Mouse (Mus musculus) liver, embryonic 11.5 days (tissue): ENCODE measurements around the gene Bcr. TPM values are rescaled to one million over a fixed set of nuclear protein-coding genes. Genes with fewer than 3 reads are reported as not detected.
A peak's percentile ranks its signal among the peaks of the same experiment; 100 is the strongest.

Experiments used
- ATAC-seq: fragments of 200-750 bp; cut with Nextera tagmentation; replicated peaks from 2 replicates; pipeline ENCODE4 v1.8.0; 2017; ENCODE audit warnings: moderate number of reproducible peaks, mild to moderate bottlenecking, moderate TSS enrichment, moderate library complexity; ENCODE audit not compliant: low FRiP score
- DNase-seq: peaks from one replicate; pipeline ENCODE4 v3.0.0-alpha.2; 2017; ENCODE audit warnings: low spot score
- H3K27ac ChIP-seq: fragments of 300-500 bp; sonication (generic); 2 replicates; pipeline ENCODE4 v1.5.1; 2014; ENCODE audit warnings: mild to moderate bottlenecking, low read depth, low read length, control low read depth
- H3K27me3 ChIP-seq: fragments of 300-500 bp; sonication (generic); replicated peaks from 2 replicates; pipeline ENCODE4 v1.6.1; 2014; ENCODE audit warnings: low read length, mixed read lengths; ENCODE audit not compliant: control insufficient read depth, insufficient read depth
- H3K36me3 ChIP-seq: fragments of 300-500 bp; sonication (generic); 2 replicates; pipeline ENCODE4 v1.6.1; 2014; ENCODE audit warnings: mild to moderate bottlenecking, low read length, moderate library complexity, mixed read lengths; ENCODE audit not compliant: control insufficient read depth, insufficient read depth
- H3K4me1 ChIP-seq: fragments of 300-500 bp; sonication (generic); replicated peaks from 2 replicates; pipeline ENCODE4 v1.6.1; 2014; ENCODE audit warnings: low read length, mixed read lengths; ENCODE audit not compliant: control insufficient read depth, insufficient read depth
- H3K4me2 ChIP-seq: fragments of 300-500 bp; sonication (generic); 2 replicates; pipeline ENCODE4 v1.6.1; 2014; ENCODE audit warnings: mild to moderate bottlenecking, control low read depth, moderate library complexity
- H3K4me3 ChIP-seq: fragments of 300-500 bp; sonication (generic); 2 replicates; pipeline ENCODE4 v1.5.1; 2014; ENCODE audit warnings: low read depth, low read length, control low read depth
- H3K9ac ChIP-seq: fragments of 300-500 bp; sonication (generic); 2 replicates; pipeline ENCODE4 v1.6.1; 2014; ENCODE audit warnings: low read depth, low read length, control low read depth
- H3K9me3 ChIP-seq: fragments of 300-500 bp; sonication (generic); 2 replicates; pipeline ENCODE4 v1.6.1; 2016; ENCODE audit warnings: low read length, inconsistent platforms, mixed read lengths; ENCODE audit not compliant: control insufficient read depth
- WGBS: fragments of 180-500 bp; shearing (Covaris S2); extraction: QIAGEN DNeasy Blood & Tissue Kit; methylation state at CpG from one replicate; pipeline ENCODE4 v1.1.7; 2014; 5-methylcytosine and 5-hydroxymethylcytosine counted together
- polyA plus RNA-seq: library from polyadenylated mRNA; unstranded; fragments of >200 nt; fragmentation: Nextera tagmentation; extraction: Ambion mirVana; gene quantifications from 2 replicates; pipeline ENCODE4 v1.2.1, GENCODE M21; 2014

Bcr gene
- polyA plus RNA-seq, 1 experiment from 2014 or later: 6.8 TPM

DNA sequence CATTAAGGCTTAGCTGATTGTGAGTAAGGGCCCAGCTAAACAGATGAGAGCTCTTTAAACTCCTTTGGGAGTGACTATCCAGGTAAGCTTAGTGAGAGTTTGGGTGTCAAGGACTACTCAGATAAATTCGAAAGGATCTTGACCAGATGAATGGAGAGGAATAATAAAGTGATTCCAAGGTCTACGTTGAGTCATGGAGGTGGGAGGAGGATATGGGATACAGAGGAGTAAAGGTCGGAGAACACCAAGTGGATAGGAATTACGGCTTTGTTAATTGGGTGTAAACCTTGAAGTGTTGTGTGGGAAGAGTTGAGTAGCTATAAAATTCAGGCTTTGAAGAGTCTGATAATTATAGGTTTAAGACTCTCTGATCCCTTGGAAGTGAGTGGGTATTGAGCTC lies 145.8 kb downstream of the Bcr start:
- Histone ChIP-seq H3K27ac (no peak overlapping the region), H3K9ac (no peak overlapping the region), H3K4me1 (no peaks in the 10 kb centered on the region), H3K9me3 (no peaks in the 10 kb centered on the region), H3K36me3 (no peaks in the 10 kb centered on the region), H3K4me3 (no peak overlapping the region), H3K4me2 (no peak overlapping the region), H3K27me3 (no peaks in the 10 kb centered on the region)
- 73% methylated on average over 4 of the region's 4 CpGs for WGBS
- no peak for ATAC-seq
- DNase-seq: no peak

DNA sequence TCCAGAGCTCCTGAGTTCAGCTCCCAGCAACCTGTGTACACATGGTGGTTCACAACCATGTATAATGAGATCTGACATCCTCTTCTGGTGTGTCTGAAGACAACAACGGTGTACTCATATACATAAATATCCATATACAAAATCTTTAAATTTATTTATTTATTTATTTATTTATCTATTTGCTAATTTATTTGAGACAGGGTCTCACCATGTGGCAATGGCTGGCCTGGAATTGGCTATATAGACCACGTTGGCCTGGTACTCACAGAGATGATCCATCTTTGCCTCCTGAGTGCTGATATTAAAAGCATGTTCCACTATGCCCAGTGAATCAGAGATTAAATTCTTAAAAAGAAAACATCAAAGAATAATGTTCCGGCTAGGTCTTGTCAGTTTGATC lies 150.4 kb downstream of the Bcr start:
- Histone ChIP-seq H3K9me3 (no peaks in the 10 kb centered on the region), H3K27me3 (no peaks in the 10 kb centered on the region), H3K36me3 (no peaks in the 10 kb centered on the region), H3K9ac (no peak overlapping the region), H3K4me2 (no peak overlapping the region), H3K27ac (no peak overlapping the region), H3K4me3 (no peak overlapping the region), H3K4me1 (peaks cover 6% of the 10 kb centered on the region)
- 86% methylated on average over 3 of the region's 3 CpGs for WGBS
- ATAC-seq (no peak), DNase-seq (no peak)

DNA sequence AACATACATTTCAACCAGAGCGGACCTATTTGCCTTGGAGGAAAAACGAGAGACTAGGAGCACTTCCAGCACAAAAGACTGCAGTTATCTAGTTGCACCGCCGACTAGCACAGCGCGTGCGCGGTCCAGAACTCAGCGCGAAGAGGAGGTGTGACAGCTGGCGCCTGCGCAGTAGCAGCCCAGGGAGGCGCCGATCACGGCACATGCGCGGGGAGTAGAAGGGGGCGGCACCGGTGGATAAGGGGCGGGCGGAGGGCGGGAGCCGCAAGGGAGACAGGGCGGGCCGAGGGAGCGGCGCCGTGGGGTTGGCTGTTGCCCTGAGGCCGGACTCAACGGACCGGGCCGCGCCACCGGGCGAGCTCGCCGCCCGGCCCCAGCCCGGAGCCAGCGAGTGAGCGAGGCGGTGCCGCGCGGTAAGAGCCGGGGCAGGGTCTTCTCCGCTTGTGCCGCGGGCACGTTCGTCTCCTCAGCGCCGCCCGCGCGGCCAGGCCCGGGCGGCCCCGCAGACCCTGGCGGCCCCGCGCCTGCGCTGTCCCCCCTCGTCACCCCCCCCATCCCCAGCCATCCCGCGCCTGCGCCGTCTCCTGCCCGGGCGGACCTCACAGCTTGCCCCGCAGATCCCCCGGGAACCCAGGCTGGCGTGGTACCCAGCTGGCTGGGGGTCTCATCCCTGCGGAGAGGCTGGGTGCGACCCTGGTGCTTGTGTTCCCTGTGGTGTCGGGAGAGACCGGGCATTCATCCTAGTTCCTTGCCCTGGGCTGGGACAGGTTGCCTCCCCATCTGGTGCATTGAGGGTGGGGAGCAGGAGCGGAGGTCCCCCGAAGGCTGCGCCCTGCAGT lies 151.6 kb downstream of the Bcr start, which contains the start of gene Specc1l:
TSS of gene Specc1l (plus strand) at position 267 of the 839 bp plus-strand sequence.
- DNase-seq (peak; percentile 96), ATAC-seq (peak; percentile 99)
- Histone ChIP-seq H3K27ac (peak within 1 kb of the TSS; percentile 97), H3K9me3 (no peaks in the 10 kb centered on the region), H3K4me3 (peak within 1 kb of the TSS; percentile 85), H3K36me3 (no peaks in the 10 kb centered on the region), H3K4me1 (peaks cover 6% of the 10 kb centered on the region), H3K4me2 (peak within 1 kb of the TSS; percentile 93), H3K9ac (peak within 1 kb of the TSS; percentile 91), H3K27me3 (no peaks in the 10 kb centered on the region)
- 1% methylated on average over 62 of the region's 80 CpGs for WGBS

DNA sequence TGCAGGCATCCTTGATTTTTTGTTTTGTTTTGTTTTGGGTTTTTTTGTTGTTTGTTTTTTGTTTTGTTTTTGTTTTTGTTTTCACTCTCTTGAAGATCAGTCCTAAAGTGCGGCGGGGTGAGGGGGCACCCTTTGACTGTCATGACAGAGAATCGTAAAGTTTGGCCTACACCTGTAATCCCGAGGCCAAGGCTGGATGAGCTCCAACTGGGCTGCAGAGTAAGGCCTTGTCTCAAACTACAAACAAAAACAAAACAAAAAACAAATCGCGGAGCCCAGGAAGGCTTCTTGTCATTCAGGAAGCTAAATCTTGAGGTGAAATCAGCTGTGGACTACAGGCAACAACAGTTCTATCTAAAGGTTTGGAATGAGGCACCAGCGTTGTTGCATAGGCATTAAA lies 152.6 kb downstream of the Bcr start:
- 60% methylated on average over 7 of the region's 7 CpGs for WGBS

GRCm38 (mm10) chr10:75220722-75221121 lies 160.3 kb downstream of the Bcr start:
- 89% methylated on average over 3 of the region's 3 CpGs for WGBS
- H3K4me1 ChIP-seq: peaks cover 5% of the 10 kb centered on the region; the same call in 1 of the 2 replicates
- H3K9me3 ChIP-seq: no peaks in the 10 kb centered on the region
- no peaks in the 10 kb centered on the region for H3K36me3 ChIP-seq
- no peak overlapping the region for H3K9ac ChIP-seq
- DNase-seq (no peak), ATAC-seq (no peak)
- no peaks in the 10 kb centered on the region for H3K27me3 ChIP-seq
- H3K27ac ChIP-seq: no peak overlapping the region
- H3K4me3 ChIP-seq: no peak overlapping the region
- no peak overlapping the region for H3K4me2 ChIP-seq

More for the DNA sequence above, 152.6 kb downstream of the Bcr start:
- no peak overlapping the region for H3K9ac ChIP-seq
- H3K9me3 ChIP-seq: no peaks in the 10 kb centered on the region
- H3K4me1 ChIP-seq: peaks cover 6% of the 10 kb centered on the region
- no peaks in the 10 kb centered on the region for H3K27me3 ChIP-seq
- no peaks in the 10 kb centered on the region for H3K36me3 ChIP-seq
- peak overlapping the region; percentile 93 for H3K4me2 ChIP-seq
- ATAC-seq (no peak), DNase-seq (no peak)
- H3K27ac ChIP-seq: no peak overlapping the region
- H3K4me3 ChIP-seq: peak overlapping the region; percentile 85

- Histone ChIP-seq H3K27me3 (no peaks in the 10 kb centered on the region), H3K36me3 (no peaks in the 10 kb centered on the region), H3K4me3 (no peak overlapping the region), H3K27ac (no peak overlapping the region), H3K4me1 (peaks cover 5% of the 10 kb centered on the region; the same call in 1 of the 2 replicates), H3K9me3 (no peaks in the 10 kb centered on the region), H3K9ac (no peak overlapping the region), H3K4me2 (no peak overlapping the region)
- DNase-seq (no peak), ATAC-seq (no peak)
- WGBS: 61% methylated on average over 4 of the region's 4 CpGs
Measured at GRCm38 (mm10) chr10:75221936-75222610, 161.7 kb downstream of the Bcr start.

DNA sequence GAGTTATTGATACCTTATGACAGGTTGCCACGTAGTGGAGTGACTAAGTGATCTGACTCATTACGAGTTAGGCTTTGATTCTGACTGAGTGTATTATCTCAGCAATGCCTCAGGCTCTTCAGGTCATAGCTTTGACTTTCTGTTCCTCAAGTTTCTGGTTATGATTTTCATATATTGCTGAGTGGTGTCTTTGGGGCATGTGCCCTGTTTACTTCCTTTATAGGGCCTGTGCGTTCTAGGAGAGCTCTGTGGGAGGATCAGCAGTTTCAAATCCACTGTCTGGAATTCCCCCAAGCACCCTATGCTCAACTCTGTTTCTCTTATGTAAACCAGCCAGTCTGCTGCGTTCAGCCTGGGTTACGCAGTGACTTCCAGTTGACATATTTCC lies 162.2 kb downstream of the Bcr start:
- Histone ChIP-seq H3K4me2 (no peak overlapping the region), H3K27me3 (no peaks in the 10 kb centered on the region), H3K4me3 (no peak overlapping the region), H3K27ac (no peak overlapping the region), H3K36me3 (no peaks in the 10 kb centered on the region), H3K9me3 (no peaks in the 10 kb centered on the region), H3K4me1 (peaks cover 5% of the 10 kb centered on the region; the same call in 1 of the 2 replicates), H3K9ac (no peak overlapping the region)
- ATAC-seq (no peak), DNase-seq (no peak)
- WGBS: 72% methylated on average over 5 of the region's 5 CpGs

DNA sequence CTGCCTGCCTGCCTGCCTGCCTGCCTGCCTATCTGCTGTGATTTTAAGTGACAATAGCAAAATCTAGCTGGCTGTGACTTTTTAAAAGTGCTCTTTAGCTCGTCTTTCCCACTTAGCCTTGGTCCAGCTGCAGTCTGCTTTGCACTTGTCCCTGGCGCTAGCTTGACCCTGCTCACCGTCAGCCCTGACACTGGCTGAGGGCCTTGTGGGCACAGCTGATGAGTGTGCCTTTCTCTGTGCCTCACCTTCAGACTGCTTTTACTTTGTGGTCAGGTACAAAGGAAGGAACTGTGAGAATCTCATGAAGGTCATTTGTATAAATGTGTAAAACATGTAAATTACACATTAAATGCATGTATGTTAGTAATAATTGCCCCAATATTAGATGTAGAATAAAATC lies 163.8 kb downstream of the Bcr start:
- Histone ChIP-seq H3K27me3 (no peaks in the 10 kb centered on the region), H3K27ac (no peak overlapping the region), H3K9ac (no peak overlapping the region), H3K9me3 (no peaks in the 10 kb centered on the region), H3K4me1 (peaks cover 5% of the 10 kb centered on the region; the same call in 1 of the 2 replicates), H3K4me3 (no peak overlapping the region), H3K4me2 (no peak overlapping the region), H3K36me3 (no peaks in the 10 kb centered on the region; the same call in 1 of the 2 replicates)
- DNase-seq: no peak
- no peak for ATAC-seq
- WGBS: 71% methylated on average over 3 of the region's 3 CpGs
